Mouse (Mus musculus) CD8-positive naive resting alpha-beta T cell, adult 2 months (primary cell): ENCODE results near the gene Hook2.
A peak's percentile ranks its signal among the peaks of the same experiment; 100 is the strongest.

Experiments
- DNase-seq, 2 experiments: peaks; one replicate each; pipeline ENCODE4 v3.0.0; 2022; ENCODE audit warnings: low read depth in 2 of 2, low spot score in 2 of 2

Hook2 gene

DNA sequence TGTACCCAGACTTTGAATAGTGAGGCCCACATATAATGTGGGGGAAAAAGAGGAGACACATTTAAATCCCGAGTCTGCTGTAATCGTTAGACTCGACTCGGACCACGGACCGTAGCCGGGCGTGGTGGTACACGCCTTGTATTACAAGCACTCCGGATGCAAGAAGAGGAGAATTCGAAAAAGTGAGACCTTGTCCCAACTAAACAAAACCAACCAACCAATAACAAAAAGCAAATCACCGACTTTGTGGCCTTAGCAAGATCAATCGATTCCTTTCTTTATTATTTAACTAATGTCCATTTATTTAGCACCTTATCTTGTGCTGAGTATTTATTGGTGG is 37.1 kb downstream of the Hook2 start:
- no peak for DNase-seq

DNA sequence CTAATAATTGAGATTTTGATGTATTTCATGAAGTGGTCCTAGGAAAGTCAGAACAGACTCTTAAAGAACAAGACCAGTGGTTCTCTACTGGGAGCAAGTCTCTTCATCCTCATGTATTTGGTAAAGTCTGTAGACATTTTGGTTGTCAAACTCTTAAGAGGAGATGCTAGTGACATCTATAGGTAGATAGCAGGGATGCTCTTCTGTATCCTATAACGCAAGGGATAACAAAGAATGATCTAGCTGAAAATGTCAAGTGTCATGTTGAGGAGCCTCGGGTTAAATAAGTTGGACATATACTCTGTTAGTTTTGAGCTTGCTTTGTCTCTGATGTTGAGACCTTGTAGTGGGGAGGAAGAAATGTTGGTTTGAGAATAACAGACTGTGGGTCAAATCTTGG is 37.5 kb downstream of the Hook2 start:
- no peak for DNase-seq

DNA sequence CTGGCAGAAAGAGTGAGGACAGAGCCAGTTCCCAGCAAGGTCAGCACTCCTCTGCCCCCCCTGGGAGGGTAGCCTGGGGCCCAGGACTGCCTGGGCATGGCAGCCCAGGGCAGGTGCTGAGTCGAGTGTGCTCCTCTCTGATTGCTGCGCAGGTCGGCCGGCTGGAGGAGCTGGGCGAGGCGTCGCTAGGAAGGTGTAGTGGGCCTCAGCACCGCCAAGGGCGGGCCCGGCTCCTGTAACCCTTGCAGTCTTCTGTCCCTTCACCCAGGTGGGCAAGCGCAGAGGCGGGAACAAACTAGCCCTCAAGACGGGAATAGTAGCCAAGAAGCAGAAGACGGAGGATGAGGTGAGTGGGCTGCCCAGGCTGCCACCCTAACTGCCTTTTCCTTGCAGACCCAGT is 38.9 kb downstream of the Hook2 start:
- DNase-seq, result no peak

DNA sequence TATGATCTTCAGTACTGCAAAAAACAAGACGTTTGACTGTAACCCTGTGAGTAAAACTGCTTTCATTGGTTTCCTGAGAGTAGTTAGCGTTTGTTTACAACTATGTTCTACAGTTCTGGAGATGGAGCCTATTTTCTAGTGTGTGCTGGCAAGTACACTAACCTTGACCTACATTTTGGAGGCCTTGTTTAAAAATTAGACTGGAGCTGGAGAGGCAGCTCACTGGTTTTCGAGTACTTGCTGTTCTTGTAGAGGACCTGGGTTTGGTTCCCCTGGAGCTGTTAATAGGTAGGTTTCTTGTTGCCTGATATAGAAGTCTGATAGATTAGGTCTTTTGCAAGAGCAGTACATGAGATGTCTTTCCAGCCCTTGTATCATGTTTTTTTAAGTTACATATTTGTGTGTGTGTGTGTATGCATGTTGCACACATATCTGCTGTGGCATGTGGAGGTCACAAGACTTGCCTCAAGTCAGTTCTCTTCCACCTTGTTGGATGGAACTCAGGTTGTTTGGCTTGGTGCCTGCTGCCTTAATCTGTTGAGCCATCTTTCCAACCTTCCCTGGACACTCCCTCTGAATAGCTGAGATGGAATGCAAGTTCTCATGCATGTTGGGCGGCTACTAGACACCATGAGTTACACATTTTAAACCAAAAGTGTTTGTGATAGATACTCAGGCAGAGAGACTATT is 42.4 kb downstream of the Hook2 start:
- DNase-seq, result no peak

DNA sequence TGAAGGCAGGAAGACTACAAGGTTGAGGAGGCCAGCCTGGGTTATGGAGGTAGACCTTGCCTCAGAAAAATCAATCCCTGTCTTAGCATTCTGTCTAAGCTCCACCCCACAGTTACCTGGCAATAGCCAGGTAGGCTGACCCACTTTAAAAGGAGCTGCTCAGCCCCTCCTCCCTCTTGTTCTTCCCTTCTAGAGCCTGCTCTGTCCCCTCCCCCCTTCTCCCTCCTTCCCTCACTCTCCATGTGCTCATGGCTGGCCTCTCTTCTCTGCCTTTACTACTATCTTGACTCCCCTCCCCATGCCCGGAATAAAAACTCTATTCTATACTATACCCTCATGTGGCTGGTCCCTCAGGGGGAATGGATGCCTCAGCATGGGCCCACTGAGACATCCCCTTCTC is 43.5 kb downstream of the Hook2 start:
- no peak for DNase-seq

GRCm38 (mm10) chr8:85034764-85035163 is 44.4 kb downstream of the Hook2 start:
- DNase-seq, result peak; percentile 63 to 73

DNA sequence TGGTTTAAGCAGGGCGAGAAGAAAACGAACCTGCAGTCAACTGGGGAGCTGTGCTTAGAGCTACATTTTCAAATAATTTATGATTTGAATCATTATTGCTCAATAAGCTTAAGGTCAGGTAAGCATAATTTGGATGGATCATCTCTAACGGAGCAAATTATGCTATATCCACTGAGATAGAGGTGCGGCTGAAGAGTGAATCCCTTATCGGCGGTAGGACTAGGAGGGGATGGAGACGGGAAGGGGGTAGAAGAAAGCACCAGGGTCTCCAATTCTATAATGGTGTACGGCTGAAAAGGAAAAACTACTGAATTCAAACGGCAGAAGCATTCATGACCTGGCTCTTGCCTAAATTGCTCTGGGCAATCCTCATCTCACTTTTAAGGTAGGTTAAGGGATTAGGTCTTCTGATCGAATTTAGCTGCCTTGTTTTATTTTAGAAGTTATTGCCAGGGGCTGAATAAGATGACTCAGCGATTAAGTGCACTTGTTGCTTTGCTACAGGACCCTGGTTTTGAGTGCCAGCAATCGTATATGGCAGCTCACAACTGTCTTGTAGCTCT is 44.8 kb downstream of the Hook2 start:
- DNase-seq, result no peak

DNA sequence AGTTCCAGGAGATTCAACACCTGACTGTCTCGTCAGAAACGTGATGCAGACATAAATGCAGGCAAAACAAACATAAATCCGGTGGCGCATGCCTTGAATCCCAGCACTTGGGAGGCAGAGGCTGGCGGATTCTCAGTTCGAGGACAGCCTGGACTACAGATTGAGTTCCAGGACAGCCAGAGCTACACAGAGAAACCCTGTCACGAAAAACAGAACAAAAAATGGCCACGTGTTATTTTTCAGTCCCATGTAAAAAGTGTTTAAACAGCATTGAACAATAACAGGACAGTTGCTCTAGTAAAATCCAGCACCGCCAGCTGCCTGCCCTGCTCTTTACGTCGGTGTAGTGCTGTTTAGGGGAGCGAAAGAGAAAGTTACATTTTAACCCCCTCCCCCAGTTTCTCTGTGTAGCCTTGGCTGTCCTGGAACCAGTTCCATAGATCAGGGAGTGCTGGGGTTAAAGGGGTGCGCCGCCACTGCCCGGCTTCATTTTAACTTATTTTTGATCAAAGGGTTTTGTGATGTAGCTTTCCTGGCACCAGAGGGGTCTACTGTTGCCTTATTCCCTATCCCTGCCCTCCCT is 45.4 kb downstream of the Hook2 start:
- DNase-seq, result no peak

GRCm38 (mm10) chr8:85036381-85036717 is 45.9 kb downstream of the Hook2 start:
- no peak for DNase-seq

- DNase-seq, result peak; percentile 76 to 85
Observed at GRCm38 (mm10) chr8:85036718-85037365, 46.4 kb downstream of the Hook2 start, which contains the start of gene Tnpo2. Tnpo2 (plus strand) TSS chr8:85036915.

DNA sequence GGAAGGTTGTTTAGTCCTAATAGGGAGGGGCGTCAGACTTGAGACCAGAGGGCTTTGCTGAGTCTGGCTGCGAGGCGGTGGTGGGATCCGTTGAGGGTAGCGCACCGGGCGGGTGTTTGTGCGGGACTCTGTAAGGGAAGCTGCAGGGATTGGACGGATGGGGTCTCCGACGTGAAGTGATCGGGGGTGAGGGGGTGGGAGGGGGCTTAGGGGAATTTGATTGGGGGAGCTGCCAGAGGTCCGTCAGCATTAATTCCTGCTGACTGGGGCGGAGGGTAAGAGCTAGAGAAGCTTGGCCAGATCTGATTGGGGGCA is 46.9 kb downstream of the Hook2 start:
- no peak for DNase-seq

GRCm38 (mm10) chr8:85037681-85038531 is 47.5 kb downstream of the Hook2 start:
- DNase-seq, result peak; percentile 26 to 36

- no peak for DNase-seq
Observed at GRCm38 (mm10) chr8:85043619-85044018, 53.2 kb downstream of the Hook2 start.
